Mouse (Mus musculus) testis, adult 2 months (tissue): Measurements from ENCODE around the gene Zfp462.

Experiments
- CTCF ChIP-seq: fragments of 200-500 bp; IDR thresholded peaks from 2 replicates; pipeline ENCODE4 v1.5.1; 2012; ENCODE audit warnings: low read depth, mild to moderate bottlenecking, inconsistent platforms, low read length, moderate library complexity; ENCODE audit not compliant: control insufficient read depth, insufficient read depth, insufficient replicate concordance
- POLR2A ChIP-seq: fragments of 200-500 bp; IDR thresholded peaks from 2 replicates; pipeline ENCODE4 v1.6.1; 2012; ENCODE audit warnings: low read depth, mild to moderate bottlenecking, inconsistent platforms, low read length, moderate library complexity; ENCODE audit not compliant: control insufficient read depth

DNA sequence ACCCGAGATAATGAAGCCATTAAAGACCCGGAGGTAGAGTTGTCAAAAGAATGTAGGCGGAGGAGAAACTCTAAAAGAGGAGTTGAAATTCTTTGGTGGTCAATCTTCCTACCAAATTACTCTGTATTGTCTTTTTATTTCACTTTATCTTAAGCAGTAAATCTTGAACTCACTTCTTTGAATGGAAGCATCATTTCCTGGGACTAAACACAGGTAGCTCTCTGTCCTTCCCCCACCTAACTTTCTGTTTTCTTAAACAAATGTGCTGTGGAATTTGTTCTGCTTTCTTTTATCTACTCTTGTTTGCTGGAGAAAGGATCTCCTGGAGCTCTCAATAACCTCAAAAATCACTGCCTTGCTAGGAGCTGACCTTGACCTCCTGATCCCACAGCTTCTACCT lies 42.4 kb downstream of the Zfp462 start:
- TF ChIP-seq CTCF, result no peak
- TF ChIP-seq POLR2A, result no peak
